Mouse (Mus musculus): ENCODE measurements around the gene Olfr410.

Gene Olfr410

DNA sequence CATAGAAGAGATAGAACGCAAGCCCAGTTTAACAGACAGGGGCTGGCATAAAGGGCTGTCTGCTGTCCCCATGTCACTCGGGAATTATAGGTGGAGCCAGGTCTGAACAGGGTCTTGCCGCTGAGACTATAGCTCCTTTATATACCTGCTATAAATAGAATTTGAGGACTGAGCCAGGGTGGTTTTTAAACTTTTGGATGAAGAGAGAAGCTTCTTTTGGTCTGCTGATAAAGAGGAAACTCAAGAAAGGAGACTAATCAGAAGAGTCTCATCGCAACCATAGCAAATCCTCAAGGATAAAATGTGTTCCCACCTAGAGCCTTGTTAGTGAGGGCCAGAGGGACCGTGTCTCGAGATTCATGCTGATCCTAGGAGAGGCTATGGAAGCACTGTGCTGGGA, at the start of gene Olfr410:
Gene Olfr410, minus strand, starts transcription at position 101 of the 400 bp plus-strand sequence.
- DNase-seq, result no peak

DNA sequence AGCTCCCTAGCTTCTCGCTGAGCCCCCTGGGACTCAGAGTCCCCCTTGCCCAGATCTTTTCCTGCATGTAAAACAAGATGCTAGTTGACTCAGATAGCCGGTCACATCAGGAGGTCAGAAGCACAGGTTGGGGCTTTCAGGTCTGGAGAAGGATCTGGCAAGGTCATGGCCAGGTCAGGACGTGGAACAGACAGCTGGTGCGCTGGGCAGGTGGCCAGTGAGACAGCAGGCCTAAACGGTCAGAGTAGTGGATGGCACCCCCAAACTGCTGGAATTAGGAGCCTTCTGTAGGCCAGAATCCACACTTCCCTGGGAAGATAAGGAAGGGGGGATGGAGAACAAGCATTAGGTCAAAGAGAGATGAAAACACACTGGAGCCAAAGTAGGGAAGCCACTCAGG, 49.4 kb upstream of the Olfr410 start:
- DNase-seq, result peak in 1 of 2 experiments; percentile 38

DNA sequence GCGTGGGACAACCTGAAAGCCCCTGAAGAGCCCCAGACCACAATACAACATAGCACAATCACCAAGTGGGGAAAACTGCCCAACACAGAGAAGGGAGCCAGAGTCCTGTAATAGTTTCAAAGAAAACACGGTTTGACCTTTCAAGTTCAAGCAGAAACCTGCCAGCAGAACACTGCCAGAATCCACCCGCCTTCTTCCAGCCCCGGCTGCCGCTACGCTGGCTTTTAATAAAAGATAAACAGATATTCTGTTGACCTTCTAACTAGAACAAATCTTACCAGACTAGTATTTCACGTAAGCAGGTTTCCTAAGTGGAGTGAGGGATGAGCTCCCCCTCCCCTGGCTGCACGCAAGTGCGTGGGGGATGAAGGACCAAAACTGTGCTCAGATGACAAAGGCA, 47.8 kb upstream of the Olfr410 start:
- DNase-seq, result no peak

DNA sequence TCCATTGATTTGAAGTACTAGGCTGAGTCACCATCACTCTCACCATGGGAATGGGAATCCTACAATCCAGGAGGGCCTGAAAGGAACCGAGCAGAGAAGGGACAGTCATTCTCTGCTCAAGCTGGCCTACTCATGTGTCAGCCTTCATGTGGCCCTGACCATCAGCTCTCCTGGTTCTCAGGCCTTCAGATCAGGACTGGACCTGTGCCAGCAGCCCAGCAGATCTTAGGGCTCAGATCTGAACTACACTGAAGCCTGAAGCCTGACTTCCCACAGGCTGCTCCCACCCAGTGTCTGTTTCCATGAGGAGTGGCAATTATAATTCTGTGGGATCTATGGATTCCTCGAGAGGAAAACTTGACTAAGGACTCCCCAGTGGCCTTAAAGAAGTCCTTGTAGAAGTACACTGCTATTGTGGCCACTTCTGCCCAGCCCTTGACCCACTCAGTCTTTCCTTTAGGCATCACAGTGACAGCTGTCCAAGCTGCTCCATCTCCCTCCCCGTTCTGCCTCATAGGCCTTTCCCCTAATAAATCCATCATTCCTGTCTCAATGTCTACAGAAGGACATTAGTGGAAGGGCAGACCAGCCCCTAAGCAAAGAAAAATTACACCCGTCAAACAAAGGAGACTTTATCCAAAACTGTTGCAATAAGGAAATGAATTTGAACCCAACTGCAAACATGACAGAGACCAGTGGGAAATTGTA, 41.5 kb upstream of the Olfr410 start:
- DNase-seq, result peak in 1 of 2 experiments; percentile 31

DNA sequence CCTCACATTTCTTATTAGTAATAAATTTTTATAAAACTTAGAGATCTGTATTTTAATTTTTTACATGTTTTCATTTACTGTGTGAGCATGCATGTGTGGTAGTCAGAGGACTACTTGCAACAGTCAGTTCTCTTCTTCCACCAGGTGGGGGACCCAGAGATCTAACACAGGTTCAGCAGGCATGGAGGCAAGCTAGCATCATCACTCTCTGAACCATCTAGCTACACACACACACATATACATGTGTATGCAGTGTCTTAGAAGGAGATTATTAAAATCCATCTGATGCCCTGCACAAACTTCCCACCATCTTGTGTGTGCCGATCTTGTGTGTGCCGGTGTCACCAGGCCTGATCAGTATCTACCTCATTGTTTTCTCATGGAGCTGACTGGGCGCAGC, 39.0 kb upstream of the Olfr410 start:
- peak; percentile 48 to 75 for DNase-seq

DNA sequence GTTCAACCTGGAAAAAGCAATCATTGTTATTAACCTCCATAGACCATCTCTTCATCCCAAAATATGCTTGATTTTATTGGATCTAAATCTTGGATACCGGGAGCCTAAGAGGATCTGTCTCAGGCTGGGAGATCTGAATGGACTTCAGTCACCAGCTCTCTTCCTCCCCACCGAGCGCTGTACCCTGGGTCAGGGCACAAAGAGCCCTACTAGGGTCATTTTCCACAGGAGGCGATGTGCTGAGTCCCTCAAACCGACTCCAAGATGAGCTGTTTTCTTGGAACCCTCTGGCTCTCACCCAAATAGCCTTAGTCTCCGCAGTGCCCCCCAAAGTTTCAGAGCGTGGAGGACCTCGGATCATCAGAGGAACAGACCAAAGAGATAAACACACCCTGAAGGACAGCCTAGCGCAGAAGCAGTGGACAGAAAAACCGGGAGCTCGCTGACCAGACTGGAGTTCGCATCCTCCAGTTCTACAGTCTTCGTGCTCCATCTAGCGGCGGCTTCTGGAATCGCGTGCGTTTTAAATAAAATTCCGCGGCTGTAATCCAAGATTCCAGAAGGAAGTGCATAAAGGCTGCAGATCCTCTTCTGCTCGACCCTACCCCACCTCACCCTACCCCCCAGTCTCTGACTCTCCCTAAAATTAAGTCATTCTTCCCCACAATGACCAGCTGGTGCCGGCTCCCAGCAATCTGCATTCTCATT, 33.7 kb upstream of the Olfr410 start:
- peak; percentile 82 to 86 for DNase-seq

DNA sequence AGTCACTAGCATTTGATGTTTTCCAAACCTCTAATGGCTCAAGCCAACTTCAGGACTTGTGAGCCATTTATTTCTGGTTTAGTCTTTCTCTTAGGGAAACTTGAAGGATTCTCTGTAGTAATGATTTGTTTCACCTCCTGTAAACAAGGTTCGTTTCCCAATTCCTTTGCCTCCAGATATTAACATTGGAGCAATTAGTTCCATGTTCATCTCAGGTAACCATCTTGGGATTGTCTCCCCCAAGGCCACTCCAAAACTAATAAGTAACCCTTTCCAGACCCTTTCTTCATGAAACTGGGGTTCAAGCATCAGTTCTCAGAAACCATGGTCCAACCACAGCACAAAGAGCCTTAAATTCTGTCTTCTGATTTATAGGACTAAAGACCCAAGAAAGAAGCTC, 23.9 kb upstream of the Olfr410 start, which contains the start of gene Olfr412:
Gene Olfr412, plus strand, starts transcription at position 301 of the 400 bp plus-strand sequence.
- DNase-seq, result no peak

DNA sequence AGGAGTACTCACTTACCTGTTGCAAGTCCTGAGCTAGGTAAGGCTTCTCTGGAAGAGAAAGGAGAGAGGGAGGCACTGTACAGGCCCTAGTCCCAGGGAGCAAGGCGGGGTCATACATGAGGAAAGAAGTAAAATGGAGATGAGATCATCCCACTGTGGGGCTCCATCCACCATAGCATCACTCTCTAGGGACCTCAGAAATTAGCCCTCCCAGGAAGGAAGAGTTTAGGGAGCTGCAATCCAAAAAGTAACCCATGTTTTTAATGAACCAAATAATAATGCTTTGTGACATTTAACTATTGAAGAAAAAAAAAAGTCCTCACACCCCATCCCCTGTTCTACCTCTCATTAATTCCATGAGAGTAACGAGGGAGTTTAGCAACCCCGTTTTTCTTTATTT, 14.7 kb upstream of the Olfr410 start, which contains the start of gene Olfr411:
Gene Olfr411, minus strand, starts transcription at position 101 of the 400 bp plus-strand sequence.
- no peak for DNase-seq

DNA sequence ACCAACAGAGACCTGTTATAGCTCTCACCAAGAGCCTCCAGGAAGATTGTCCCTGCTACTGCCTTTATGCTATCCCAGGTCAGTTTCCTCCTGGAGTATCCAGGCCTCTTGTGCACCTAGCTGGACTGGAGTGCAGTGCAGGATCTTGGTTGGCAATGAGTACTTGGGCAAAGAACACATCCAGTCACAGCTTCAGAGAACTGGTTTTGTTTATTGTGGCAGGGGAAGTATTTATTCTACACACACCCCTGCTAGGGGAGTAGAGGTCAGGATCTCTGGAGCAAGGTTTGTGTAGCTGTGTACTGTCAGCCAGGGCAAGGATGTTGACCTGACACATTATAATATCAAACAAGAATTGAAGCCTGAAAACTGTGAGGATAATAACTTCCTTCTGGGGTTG, 9.1 kb downstream of the Olfr410 start:
- DNase-seq, result no peak

DNA sequence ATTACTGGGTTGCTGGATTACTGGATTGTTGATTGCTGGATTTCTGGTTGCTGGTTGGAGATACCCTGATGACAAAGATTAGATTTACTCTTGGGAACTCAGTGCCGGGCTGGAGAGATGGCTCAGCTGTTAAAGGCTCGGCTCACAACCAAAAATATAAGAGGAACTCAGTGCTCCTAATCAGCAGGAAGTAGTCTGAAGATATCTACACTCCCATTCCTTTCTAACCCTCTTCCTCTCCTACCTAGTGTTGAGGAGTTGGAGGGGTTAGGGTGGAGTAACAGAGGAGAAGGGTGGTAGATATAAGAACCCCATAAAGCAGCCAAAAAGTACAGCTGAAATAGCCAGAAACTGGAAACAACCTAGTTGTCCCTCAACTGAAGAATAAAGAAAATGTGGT, 11.8 kb downstream of the Olfr410 start:
- DNase-seq, result no peak

DNA sequence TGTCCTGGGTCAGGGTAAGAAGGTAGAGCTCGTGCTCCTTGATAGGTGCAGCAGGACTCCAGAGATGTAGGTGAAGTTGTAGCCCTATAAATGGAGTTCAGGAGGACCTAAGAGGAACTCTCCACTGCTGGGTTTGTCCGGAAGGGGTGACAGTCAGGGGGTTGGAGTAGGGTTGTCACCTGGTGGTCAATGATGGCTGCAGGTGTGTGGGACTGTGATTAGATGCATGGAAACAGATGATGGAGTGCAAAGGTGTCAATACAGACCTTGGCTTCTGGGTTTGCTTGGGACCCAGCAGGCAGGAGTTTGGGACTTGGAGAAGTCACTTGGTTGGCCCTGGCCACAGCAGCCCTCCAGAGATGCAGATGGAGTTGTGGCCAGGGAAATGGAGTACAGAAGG, 50.6 kb downstream of the Olfr410 start:
- DNase-seq, result no peak

DNA sequence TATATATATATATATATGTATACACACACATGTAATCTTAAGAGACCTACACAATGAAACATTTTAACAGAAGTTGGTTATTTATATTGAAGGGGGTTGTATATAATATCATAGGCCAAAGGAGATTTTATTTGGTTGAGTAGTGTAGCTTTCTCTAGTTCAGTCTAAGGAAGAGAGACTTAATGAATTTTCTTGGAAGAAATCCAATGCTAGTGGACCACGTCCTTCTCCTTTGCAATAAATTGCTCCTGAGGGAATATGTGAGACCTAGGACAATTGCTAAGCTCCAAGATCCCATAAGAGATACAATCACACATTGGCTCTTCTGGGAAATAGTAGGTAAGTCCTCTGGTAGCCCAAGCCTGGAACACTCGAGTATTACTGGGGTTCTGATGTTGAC, 54.4 kb downstream of the Olfr410 start, which contains the start of gene Olfr59:
Gene Olfr59, plus strand, starts transcription at position 301 of the 400 bp plus-strand sequence.
- DNase-seq, result no peak
